ENCODE assay signal across 26 mouse cellular contexts in the genomic region with DNA sequence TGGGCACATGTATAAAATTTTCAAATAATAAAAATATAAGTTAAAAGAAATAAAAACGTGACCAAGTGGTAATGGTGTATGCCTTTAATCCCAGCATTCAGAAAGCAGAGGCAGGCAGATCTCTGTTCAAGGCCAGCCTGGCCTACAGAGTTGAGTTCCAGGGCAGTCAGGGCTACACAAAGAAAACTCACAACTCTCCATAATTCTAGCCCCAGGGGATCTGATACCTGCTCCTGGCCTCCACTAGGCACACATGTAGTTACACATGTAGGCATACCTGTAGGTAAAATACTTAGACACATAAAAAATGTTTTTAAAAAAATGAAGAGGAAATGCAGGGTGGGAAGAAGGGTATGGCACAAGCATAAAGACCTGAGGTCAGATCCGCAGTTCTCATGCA. TPM values are rescaled to one million over a fixed set of nuclear protein-coding genes. Genes with fewer than 3 reads are reported as not detected.
"Had no signal": no experiment of that assay in that cellular context is flagged by ENCODE, and none has a peak within 500 bp of the region (broad histone marks: within the 10 kb centered on the region; RNA-seq: fewer than 3 reads in every experiment).

No protein-coding gene starts in this region.

- H3K4me3 ChIP-seq: heart, adult 2 months; heart, embryonic 13.5 days; heart, embryonic 15.5 days; hindbrain, embryonic 10.5 days; hindbrain, embryonic 12.5 days; kidney, embryonic 15.5 days; limb, embryonic 10.5 days; limb, embryonic 12.5 days; liver, embryonic 13.5 days; liver, embryonic 15.5 days had no signal

- H3K36me3 ChIP-seq: heart, embryonic 13.5 days; heart, embryonic 15.5 days; hindbrain, embryonic 10.5 days; hindbrain, embryonic 12.5 days; kidney, embryonic 15.5 days; limb, embryonic 10.5 days; limb, embryonic 12.5 days; liver, embryonic 13.5 days; liver, embryonic 15.5 days had no signal

- H3K27me3 ChIP-seq: heart, embryonic 13.5 days; heart, embryonic 15.5 days; hindbrain, embryonic 12.5 days; kidney, embryonic 15.5 days; limb, embryonic 12.5 days; liver, embryonic 13.5 days; liver, embryonic 15.5 days had no signal

- H3K4me1 ChIP-seq: heart, embryonic 13.5 days; heart, embryonic 15.5 days; kidney, embryonic 15.5 days; limb, embryonic 10.5 days; limb, embryonic 12.5 days; liver, embryonic 13.5 days; liver, embryonic 15.5 days had no signal

- DNase-seq: gastrocnemius, postnatal 14 days; gastrocnemius, postnatal 36 days; heart, adult 11 months; heart, adult 2 months; heart, postnatal 14 days; heart, postnatal 4 days; kidney, adult 11 months; kidney, adult 2 months; kidney, adult 9 months; kidney, postnatal 14 days; kidney, postnatal 36 days; layer of hippocampus, adult 9-11 months; layer of hippocampus, postnatal 36 days; liver; liver, embryonic 13.5 days; liver, postnatal 0 days had no signal

- H3K9me3 ChIP-seq: heart, embryonic 13.5 days; heart, embryonic 15.5 days; hindbrain, embryonic 10.5 days; hindbrain, embryonic 12.5 days; kidney, embryonic 15.5 days; limb, embryonic 10.5 days; limb, embryonic 12.5 days; liver, embryonic 13.5 days; liver, embryonic 15.5 days had no signal

RNA-seq across cellular contexts. Expression of gene Spats1, which starts 20.4 kb away (rescaled TPM):
- total RNA-seq: gastrocnemius, adult 18-20 months; gastrocnemius, adult 8-10 months; gastrocnemius, postnatal 36 days had no signal
